Mouse (Mus musculus) splenic B cell, adult 2 months (primary cell): ENCODE measurements around the gene Elovl2.

ENCODE experiments used
- DNase-seq: peaks from one replicate; pipeline ENCODE4 v3.0.0-alpha.2; 2011; ENCODE audit warnings: low read depth, low spot score
- H3K27me3 ChIP-seq: 2 replicates; pipeline ENCODE4 v1.6.1; 2012; ENCODE audit warnings: mild to moderate bottlenecking, low read length, moderate library complexity, mixed read lengths; ENCODE audit not compliant: control insufficient read depth, poor library complexity, insufficient read depth, severe bottlenecking
- H3K36me3 ChIP-seq: 2 replicates; pipeline ENCODE4 v1.6.1; 2012; ENCODE audit warnings: mild to moderate bottlenecking, low read length, moderate library complexity, mixed read lengths; ENCODE audit not compliant: control insufficient read depth, poor library complexity, insufficient read depth, severe bottlenecking

Gene Elovl2

GRCm38 (mm10) chr13:41134901-41135300 lies 85.3 kb downstream of the Elovl2 start:
- DNase-seq = peak; percentile 66
- Histone ChIP-seq H3K27me3 (no peaks in the 10 kb centered on the region), H3K36me3 (no peaks in the 10 kb centered on the region)
